Mouse (Mus musculus): ENCODE results near the gene Enpp1.

GRCm38 (mm10) chr10:24674261-24674660 lies 37.7 kb downstream of the Enpp1 start:
- TF ChIP-seq CTCF (IDR thresholded peaks at IDR 0.05; ENCODE audit: control insufficient read depth, insufficient read depth, low read length) (no peak), POLR2A (IDR thresholded peaks at IDR 0.05; ENCODE audit: borderline replicate concordance, control insufficient read depth, low read depth, low read length) (no peak)
